Mouse (Mus musculus) left cerebral cortex, adult 18-20 months (tissue): Measurements from ENCODE around the gene 1700013G24Rik. TPM values are rescaled to one million over a fixed set of nuclear protein-coding genes. Genes with fewer than 3 reads are reported as not detected.

Source experiments
- DNase-seq, 2 experiments: peaks; one replicate each; pipeline ENCODE4 v3.0.0; 2021 to 2022; ENCODE audit warnings: low spot score in 2 of 2, mixed read lengths in 1 of 2
- total RNA-seq, 2 experiments: library from RNA; stranded (reverse); gene quantifications; 2 replicates each; pipeline ENCODE4 v1.2.3; 2021

Gene 1700013G24Rik
- total RNA-seq, 2 experiments from 2014 or later, result not detected

DNA sequence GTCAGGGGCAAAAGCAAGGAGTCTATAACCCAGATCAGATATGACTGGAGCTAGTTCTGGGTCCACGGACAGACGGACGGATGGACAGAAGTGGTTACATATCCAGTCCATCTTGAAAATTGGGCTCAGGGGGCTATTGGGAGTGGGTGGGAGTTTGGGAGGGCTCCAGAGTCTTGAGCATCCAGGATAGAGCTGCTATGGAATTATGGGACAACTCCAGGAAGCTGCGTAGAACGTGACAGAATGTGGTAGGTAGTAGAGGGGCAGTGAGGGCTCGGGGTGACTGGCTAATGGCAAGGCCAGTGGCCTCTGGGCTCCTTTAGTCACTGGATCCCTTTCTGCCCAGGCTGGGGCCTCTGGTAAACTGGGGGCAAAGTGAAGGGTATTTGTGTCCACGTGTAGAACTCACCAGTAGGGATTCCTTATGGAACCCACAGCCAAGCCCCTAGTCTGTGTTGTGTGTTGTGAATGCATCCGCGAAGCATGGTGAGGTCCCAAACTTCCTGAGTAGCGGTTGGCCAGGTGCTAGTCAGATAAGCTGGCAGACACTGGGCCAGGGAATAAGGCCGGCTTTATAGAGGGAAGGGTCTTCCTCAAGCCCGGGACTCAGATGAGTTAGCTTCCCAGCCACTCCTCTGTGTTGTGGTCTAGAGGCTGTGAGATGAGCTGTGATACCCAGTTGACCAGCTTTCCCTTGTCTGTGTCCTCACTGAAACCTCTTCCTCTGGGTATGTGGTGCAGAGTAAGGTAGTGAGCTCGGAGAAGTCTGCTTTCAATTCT is 22.4 kb downstream of the 1700013G24Rik start:
- DNase-seq, result no peak

GRCm38 (mm10) chr4:137476065-137476760 is 23.1 kb downstream of the 1700013G24Rik start:
- DNase-seq, result peak; percentile 28 to 51

GRCm38 (mm10) chr4:137476761-137477237 is 23.7 kb downstream of the 1700013G24Rik start:
- DNase-seq, result no peak

- DNase-seq, result no peak
Observed at GRCm38 (mm10) chr4:137477611-137478010, 24.5 kb downstream of the 1700013G24Rik start.

DNA sequence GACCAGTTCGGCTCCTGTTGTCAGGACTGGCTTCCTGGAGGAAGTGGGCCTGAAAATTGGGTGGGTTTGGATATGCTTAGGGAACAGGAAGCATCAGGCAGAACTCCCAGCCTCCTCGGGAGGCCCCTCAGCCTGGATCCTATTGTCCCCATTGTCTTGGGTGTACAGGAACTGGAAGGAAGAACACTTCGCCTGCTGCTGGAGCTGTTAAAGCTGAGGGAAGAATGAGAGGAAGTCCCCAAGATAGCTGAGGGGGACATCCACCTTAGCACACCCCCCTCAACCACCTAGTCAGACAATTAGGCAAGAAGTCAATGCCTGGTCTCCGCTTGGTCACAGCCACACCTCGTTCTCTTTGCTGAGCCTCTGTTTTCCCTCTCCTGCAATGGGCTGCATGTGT is 25.2 kb downstream of the 1700013G24Rik start:
- no peak for DNase-seq

- DNase-seq, result no peak
Observed at GRCm38 (mm10) chr4:137479757-137480156, 26.7 kb downstream of the 1700013G24Rik start.

- DNase-seq, result no peak
Observed at GRCm38 (mm10) chr4:137480191-137480992, 27.3 kb downstream of the 1700013G24Rik start.

GRCm38 (mm10) chr4:137480993-137481340 is 27.9 kb downstream of the 1700013G24Rik start:
- no peak for DNase-seq

GRCm38 (mm10) chr4:137481381-137482030 is 28.4 kb downstream of the 1700013G24Rik start:
- no peak for DNase-seq

GRCm38 (mm10) chr4:137483871-137484270 is 30.8 kb downstream of the 1700013G24Rik start:
- no peak for DNase-seq

- DNase-seq, result no peak
Observed at GRCm38 (mm10) chr4:137484586-137484985, 31.5 kb downstream of the 1700013G24Rik start.

- DNase-seq, result no peak
Observed at GRCm38 (mm10) chr4:137485258-137485960, 32.3 kb downstream of the 1700013G24Rik start.

GRCm38 (mm10) chr4:137486081-137487014 is 33.3 kb downstream of the 1700013G24Rik start:
- DNase-seq, result no peak

DNA sequence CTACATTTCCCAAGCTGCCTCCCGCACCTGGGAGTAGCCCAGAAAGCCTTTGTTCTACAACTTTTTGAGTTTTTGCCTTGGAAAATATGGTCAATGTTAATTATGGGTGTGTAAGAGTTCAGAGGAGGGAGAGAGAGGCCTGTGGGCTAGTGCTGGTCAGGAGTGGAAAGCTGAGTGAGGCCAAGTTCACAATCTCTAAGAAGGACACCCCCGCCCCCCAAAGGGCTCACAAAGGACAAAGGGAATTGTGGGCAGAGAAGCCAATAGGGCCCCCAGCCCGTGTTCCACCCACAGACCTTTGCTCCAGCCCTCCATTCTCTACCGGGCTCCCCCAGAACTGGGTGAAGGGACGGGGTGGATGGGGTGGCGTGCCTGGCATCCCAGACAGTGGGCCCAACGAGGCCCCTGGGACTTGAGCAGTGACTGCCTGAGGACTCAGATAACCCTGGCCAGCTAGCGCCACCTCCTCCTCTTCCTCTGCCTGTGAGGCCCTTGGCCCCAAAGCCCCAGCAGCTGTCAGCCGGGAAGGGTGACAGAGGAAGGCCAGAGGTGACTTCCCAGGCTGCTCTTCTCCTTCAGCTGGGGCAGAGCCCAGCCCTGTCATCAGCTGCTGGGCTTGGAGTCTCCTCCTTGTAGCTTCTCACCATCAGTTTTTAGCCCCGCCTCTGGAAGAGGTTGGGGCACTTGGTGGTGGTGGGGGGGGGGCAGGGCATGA is 34.4 kb downstream of the 1700013G24Rik start:
- no peak for DNase-seq

- no peak for DNase-seq
Observed at GRCm38 (mm10) chr4:137488038-137488437, 35.0 kb downstream of the 1700013G24Rik start.

DNA sequence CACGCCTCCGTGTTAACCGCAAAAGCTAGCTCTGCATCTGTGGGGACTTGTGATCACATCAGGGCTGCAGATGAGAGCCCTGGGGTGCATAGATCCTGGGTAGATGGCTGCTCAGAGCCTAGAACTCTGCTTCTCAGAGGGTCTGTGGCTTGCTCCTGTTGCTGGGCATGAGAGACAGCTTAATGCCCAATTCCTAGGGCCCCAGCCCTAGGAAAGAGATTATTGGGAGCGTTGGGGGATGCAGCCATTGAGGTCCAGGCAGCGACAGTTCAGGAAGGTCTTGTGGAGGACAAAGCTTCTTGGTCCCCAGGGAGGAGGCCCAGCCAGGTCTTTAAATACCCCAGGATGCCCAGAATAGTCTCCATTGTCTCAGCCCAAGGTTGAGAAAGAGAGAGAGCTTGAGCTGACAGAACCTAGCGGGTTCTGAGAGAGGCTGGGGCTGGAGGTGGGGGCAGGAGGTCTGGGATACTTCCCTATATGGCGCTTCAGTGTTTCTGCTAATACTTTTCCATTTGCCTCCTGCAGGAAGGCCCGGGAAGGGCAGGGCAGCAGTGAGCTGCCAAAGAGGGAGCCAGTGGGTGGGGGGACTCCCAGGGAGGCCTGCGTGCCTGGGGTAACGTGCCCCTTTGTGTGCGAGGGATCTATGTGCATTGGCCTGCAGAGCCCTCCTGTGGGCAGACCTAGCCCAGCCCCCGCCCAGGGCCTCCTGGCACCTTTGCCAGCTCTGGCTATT is 35.7 kb downstream of the 1700013G24Rik start:
- DNase-seq, result no peak

DNA sequence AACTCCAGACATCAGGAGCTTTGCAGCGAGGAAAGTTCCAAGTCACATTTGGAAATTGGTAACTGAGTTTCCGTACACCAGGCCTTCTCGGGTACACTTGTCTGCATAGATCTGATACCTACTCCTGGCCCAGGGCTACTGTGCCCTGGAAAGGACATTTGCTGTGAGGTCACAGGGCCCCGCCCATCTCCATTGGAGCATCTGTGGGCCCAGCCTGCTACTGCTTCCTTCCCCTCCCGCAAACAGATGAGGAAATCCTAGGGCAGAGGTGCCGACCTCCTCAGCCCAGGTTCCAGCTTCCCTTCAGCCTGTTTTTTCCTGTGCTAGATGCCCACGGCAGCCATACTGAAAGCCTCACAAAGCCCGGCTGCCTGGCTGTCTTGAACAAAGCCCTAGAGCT is 36.9 kb downstream of the 1700013G24Rik start:
- no peak for DNase-seq

DNA sequence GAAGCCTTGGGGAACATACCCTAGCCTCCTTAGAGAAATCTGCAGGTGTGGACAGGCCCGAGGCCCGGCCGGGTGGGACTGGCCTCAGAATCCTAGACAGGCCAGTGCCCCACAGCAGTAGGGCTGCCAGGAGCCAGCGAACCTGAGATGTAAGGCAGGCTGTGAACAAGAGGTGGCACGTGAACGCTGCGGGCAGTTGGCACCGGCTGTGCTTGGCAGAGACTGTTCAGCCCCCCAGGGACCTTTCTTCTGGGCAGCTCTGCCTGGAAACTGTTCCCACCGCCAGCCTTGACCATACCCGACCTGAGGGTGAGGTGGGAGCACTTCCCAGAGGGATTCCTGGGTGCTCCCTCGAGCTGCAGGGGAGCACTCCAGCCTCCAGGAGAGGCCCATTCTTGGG is 39.5 kb downstream of the 1700013G24Rik start:
- no peak for DNase-seq
